ENCODE assay signal across 10 mouse cellular contexts in the genomic region with DNA sequence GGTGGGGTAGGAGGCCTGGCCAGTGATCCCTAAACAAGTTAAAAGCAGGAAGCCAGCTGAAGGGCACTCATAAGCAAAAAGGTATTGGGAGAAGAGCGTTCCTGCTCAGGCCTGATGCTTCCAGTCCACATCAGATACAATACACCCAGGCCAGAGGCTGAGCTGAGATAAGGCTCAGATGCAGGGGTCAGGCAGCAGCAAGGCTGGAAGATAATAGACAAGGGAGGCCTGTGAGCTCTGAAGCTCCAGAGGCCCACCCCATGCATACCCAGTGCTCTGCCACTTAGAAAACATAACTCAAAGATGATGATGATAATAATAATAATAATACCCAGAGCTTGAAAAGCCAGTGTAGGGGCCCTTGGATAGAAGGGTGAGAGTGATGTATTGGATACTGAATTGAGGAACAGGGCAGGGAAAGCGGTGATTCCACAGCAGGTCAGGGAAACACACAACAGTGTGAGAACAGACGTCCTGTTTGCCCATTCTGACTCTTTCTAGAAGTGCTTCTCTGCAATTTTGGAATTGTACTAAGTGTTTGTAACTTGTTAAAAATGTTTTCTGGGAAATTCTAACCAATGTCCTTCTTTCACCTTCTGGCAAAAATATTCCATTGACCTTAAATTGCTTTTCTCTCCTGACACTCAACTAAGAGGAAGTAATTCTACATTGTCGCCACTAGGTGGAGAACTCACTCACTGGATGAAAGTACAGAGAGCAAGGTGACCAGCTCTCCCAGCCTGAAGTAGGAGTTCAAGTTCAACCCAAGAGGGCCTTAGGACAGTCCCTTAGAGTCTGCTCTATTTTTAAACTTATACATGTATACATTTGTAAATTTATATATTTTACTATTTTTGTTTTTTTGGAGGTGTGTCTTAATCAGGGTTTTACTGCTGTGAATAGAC. TPM values are rescaled to one million over a fixed set of nuclear protein-coding genes. Genes with fewer than 3 reads are reported as not detected.
DNase-seq lines count a peak whose midpoint lies in the region; ATAC-seq and TF ChIP-seq lines count a peak whose summit lies in the region.
"Had no signal": no experiment of that assay in that cellular context is flagged by ENCODE, and none has a peak within 500 bp of the region (broad histone marks: within the 10 kb centered on the region; RNA-seq: fewer than 3 reads in every experiment).

No protein-coding gene starts in this region.

- peak; percentile 46 for ATAC-seq in inflammation-experienced regulatory T-cells, adult 6 months
- peak; percentile 72; the same call in 1 of the 2 replicates for ATAC-seq in neutrophil, adult 5-6 weeks (ENCODE audit: extremely low read depth, insufficient number of reproducible peaks, low FRiP score, poor library complexity, severe bottlenecking)

- TF ChIP-seq POLR2A in heart, adult 2 months (IDR thresholded peaks at IDR 0.05; ENCODE audit: insufficient read depth, low read depth, low read length) = no peak
- TF ChIP-seq POLR2A in bone marrow, adult 2 months (IDR thresholded peaks at IDR 0.05; ENCODE audit: borderline replicate concordance, control insufficient read depth, low read depth, low read length) = no peak

- no peaks in the 10 kb centered on the region; the same call in 1 of the 2 replicates for H3K4me1 ChIP-seq in heart, adult 2 months (ENCODE audit: control insufficient read depth, insufficient read depth, low read length)
- no peaks in the 10 kb centered on the region for H3K4me1 ChIP-seq in bone marrow, adult 2 months (ENCODE audit: control insufficient read depth, insufficient read depth, low read length)
- H3K4me1 ChIP-seq: limb, embryonic 13.5 days had no signal

- no peak overlapping the region for H3K4me3 ChIP-seq in heart, adult 2 months
- no peak overlapping the region for H3K4me3 ChIP-seq in bone marrow, adult 2 months (replicated peaks; ENCODE audit: control insufficient read depth, low read depth, low read length)
- H3K4me3 ChIP-seq: limb, embryonic 13.5 days had no signal

- no peaks in the 10 kb centered on the region for H3K36me3 ChIP-seq in heart, adult 2 months (ENCODE audit: control insufficient read depth, insufficient read depth, low read length)
- H3K36me3 ChIP-seq: limb, embryonic 13.5 days had no signal

- no peak overlapping the region for H3K27ac ChIP-seq in heart, adult 2 months
- H3K27ac ChIP-seq in bone marrow, adult 2 months (ENCODE audit: control insufficient read depth, insufficient read depth, low read depth, low read length, poor library complexity) = 0 out of 2 replicates have a peak overlapping the region, but pooled peaks have one; percentile 0
- H3K27ac ChIP-seq: limb, embryonic 13.5 days had no signal

- WGBS in heart, adult 2 months = 57% methylated on average over 4 of the region's 4 CpGs
- 62% methylated on average over 4 of the region's 4 CpGs for WGBS in bone marrow, adult 2 months

- intact Hi-C loops in heart, adult 2 months (cut with DNase I) = loop anchor here (1.0 to 10.0 kb wide), 4 partner anchors 49 to 341 kb away; a partner anchor contains a TSS

- peak; percentile 94 for TF ChIP-seq CTCF in heart, adult 2 months (IDR thresholded peaks at IDR 0.05)
- peak; percentile 47 for TF ChIP-seq CTCF in bone marrow, adult 2 months (IDR thresholded peaks at IDR 0.05; ENCODE audit: control insufficient read depth, insufficient read depth, low read length)

- DNase-seq in heart, adult 2 months = no peak
- DNase-seq in heart, postnatal 4 days = no peak
- DNase-seq in CD4-positive helper T cell, adult 2 months (ENCODE audit: low read depth, low spot score) = peak; percentile 48
- DNase-seq in right cerebral cortex, postnatal 25 days = no peak
- DNase-seq in ovary, postnatal 36 days (ENCODE audit: low spot score) = no peak

- TF ChIP-seq EP300 in heart, adult 2 months (IDR thresholded peaks at IDR 0.05; ENCODE audit: insufficient read depth, low read depth, low read length) = no peak

- H3K27me3 ChIP-seq in heart, adult 2 months (ENCODE audit: control insufficient read depth, insufficient read depth, low read length) = no peaks in the 10 kb centered on the region
- H3K27me3 ChIP-seq: limb, embryonic 13.5 days had no signal

- no peak overlapping the region for H3K9ac ChIP-seq in heart, adult 2 months (ENCODE audit: low read depth, low read length)
- H3K9ac ChIP-seq: limb, embryonic 13.5 days had no signal

- no peaks in the 10 kb centered on the region for H3K79me2 ChIP-seq in heart, adult 2 months (replicated peaks; ENCODE audit: control insufficient read depth, insufficient read depth, low read length)

RNA-seq across cellular contexts. Expression of a gene that starts 14.2 kb away (rescaled TPM):
- 1 to 10 TPM in 1 of 2 experiments, under 1 TPM in 1; 0.94 to 5.8 TPM for total RNA-seq in heart, adult 2 months (2021)
- polyA plus RNA-seq in heart, adult 2 months (2012; rRNA removed) = 2.6 and 9.9 TPM in 2 replicates
- total RNA-seq in heart, postnatal 4 days (2021) = 1 to 10 TPM in 1 of 2 experiments, under 1 TPM in 1; 0.64 to 1.1 TPM
- polyA plus RNA-seq in bone marrow, adult 2 months (2011; ENCODE audit: insufficient read depth, insufficient read length, low replicate concordance, missing spikeins) = 49.0 and 59.4 TPM in 2 replicates
- under 1 TPM in 1 of 3 experiments, not detected in 2; 0.41 TPM for polyA plus RNA-seq in inflammation-experienced regulatory T-cells, adult 6 months (2017; shearing (Covaris generic))
- 13.3 and 13.5 TPM in 2 replicates for total RNA-seq in neutrophil, adult 5-6 weeks (2017)
- polyA plus RNA-seq: testis, adult 2 months had no signal

RNA-seq across cellular contexts. Expression of a gene that starts 33.0 kb away (rescaled TPM):
- total RNA-seq in heart, adult 2 months (2021) = 1 to 10 TPM in 1 of 2 experiments, under 1 TPM in 1; 0.86 to 1.2 TPM
- polyA plus RNA-seq in heart, adult 2 months (2012; rRNA removed) = 1.3 and 2.5 TPM in 2 replicates
- total RNA-seq in heart, postnatal 4 days (2021) = 1 to 10 TPM; 1.5 to 2.4 TPM
- 0.55 TPM in 1 of 2 replicates, not detected in the other for polyA plus RNA-seq in bone marrow, adult 2 months (2011; ENCODE audit: insufficient read depth, insufficient read length, low replicate concordance, missing spikeins)
- under 1 TPM in 2 of 3 experiments, not detected in 1; 0.30 to 0.87 TPM for polyA plus RNA-seq in inflammation-experienced regulatory T-cells, adult 6 months (2017; shearing (Covaris generic))
- total RNA-seq in neutrophil, adult 5-6 weeks (2017) = not detected in 2 replicates

RNA-seq across cellular contexts. Expression of a gene that starts 48.3 kb away (rescaled TPM):
- 10 to 100 TPM; 11.1 to 11.6 TPM for total RNA-seq in heart, adult 2 months (2021)
- polyA plus RNA-seq in heart, adult 2 months (2012; rRNA removed) = 12.2 and 17.6 TPM in 2 replicates
- 10 to 100 TPM; 19.7 TPM for total RNA-seq in heart, postnatal 4 days (2021)
- polyA plus RNA-seq in bone marrow, adult 2 months (2011; ENCODE audit: insufficient read depth, insufficient read length, low replicate concordance, missing spikeins) = 31.2 and 44.9 TPM in 2 replicates
- 10 to 100 TPM; 11.1 to 18.7 (median 15.7) TPM for polyA plus RNA-seq in inflammation-experienced regulatory T-cells, adult 6 months (2017; shearing (Covaris generic))
- total RNA-seq in neutrophil, adult 5-6 weeks (2017) = 29.3 and 47.0 TPM in 2 replicates
